Mouse (Mus musculus) splenic B cell, adult 2 months (primary cell): ENCODE measurements around the gene Actn1.
A peak's percentile ranks its signal among the peaks of the same experiment; 100 is the strongest.

Source experiments
- DNase-seq: peaks from one replicate; pipeline ENCODE4 v3.0.0-alpha.2; 2011; ENCODE audit warnings: low read depth, low spot score
- H3K27me3 ChIP-seq: 2 replicates; pipeline ENCODE4 v1.6.1; 2012; ENCODE audit warnings: mild to moderate bottlenecking, low read length, moderate library complexity, mixed read lengths; ENCODE audit not compliant: control insufficient read depth, poor library complexity, insufficient read depth, severe bottlenecking
- H3K36me3 ChIP-seq: 2 replicates; pipeline ENCODE4 v1.6.1; 2012; ENCODE audit warnings: mild to moderate bottlenecking, low read length, moderate library complexity, mixed read lengths; ENCODE audit not compliant: control insufficient read depth, poor library complexity, insufficient read depth, severe bottlenecking

The Actn1 gene

DNA sequence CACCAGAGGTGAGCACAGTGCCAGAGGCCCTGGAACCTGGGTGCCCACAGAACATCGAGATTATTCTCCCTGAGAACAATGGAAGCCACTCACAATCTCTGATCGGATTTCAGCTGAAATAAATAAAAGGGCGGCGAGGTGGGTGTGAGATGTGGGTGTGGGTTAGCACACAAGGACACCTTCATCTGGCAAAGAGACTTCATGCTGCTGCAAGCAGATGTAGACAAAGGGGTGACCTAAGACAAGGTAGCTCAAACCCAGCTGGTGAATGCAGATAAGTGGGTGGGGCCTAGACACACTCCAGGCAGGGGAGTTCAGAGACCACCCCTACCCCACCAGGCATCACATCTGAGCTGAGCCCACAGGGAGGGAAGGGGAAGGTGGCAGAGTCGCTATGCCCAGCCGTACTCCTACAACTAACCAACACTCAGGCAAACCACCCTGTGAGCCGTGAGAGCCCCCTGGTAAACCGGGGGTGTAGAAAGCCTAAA is 35.9 kb downstream of the Actn1 start:
- DNase-seq: no peak

DNA sequence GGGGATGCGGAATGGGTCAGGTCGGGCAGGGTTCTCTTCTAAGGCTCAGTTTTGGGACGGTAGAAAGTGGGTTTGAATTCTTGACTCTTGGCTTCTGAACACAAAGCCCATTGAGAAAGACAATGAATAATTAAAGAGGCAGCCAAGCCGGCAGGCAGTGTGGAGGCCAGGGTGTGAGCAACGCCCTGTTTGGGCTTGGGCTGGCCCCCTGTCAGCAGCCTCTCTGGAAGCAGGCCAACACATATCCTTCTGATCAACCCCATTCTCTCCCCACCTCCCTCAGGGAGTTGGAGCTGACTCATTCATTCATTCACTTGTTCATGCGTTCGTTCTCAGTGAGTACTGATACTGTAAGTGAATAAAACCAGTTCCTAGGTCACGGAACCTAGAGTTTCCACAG is 36.7 kb downstream of the Actn1 start:
- DNase-seq: no peak
- no peaks in the 10 kb centered on the region for H3K36me3 ChIP-seq
- no peaks in the 10 kb centered on the region for H3K27me3 ChIP-seq

More for the DNA sequence above, 35.9 kb downstream of the Actn1 start:
- Histone ChIP-seq H3K36me3 (no peaks in the 10 kb centered on the region), H3K27me3 (no peaks in the 10 kb centered on the region)

DNA sequence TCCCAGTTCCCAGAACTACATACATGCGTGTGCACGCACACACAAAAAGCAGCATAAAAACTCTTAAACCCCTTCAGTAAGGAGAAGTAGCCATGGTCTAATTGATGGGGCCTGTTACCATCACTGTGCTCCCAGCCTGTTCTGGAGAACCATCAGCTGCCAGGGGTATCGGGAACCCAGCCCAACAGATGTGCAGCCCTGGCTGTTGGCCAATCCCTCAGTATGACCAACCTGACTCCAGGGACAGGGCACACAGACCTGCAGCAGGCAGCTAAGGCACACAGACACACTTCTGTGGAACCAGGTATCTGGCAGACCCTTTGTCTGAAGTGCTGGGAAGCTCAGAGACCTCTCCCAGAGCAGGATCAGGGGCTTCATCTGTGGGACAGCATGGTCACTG is 37.7 kb downstream of the Actn1 start:
- DNase-seq: no peak
- no peaks in the 10 kb centered on the region for H3K36me3 ChIP-seq
- H3K27me3 ChIP-seq: no peaks in the 10 kb centered on the region

DNA sequence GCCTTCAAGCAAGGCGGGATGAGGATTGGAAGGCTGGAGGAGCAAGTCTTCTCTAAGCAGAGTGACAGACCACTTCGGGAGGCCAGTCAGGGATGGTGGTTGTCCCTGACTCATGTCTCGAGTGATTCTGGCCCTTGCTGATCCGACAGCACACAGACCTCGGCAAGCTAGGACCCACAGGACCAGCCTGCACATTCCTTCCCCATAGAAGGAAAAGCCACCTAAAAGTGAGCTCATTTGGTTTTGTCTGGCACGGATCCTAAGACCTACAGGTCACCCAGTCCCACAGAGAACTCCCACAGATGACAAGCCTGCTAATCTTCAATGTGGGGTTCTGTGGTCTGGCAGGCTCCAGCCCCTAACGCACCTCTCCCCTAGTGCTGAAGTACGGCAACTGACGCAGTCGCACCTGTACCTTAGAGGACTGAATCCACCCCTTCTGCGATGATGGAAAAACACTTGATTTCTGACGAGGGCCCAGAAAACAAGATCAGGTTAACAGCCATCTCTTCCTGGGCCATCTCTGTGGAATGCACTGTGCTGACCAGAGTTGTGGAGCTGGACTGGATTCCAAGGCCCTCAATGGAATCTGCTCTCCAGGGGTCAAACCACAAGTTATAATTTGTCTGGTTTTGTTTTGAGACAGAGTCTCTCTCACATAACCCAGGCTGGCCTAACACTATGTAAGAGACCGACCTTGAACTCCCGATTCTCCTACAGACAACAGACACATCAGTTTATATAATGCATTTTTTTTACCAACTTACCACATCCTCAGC is 39.7 kb downstream of the Actn1 start:
- Histone ChIP-seq H3K36me3 (no peaks in the 10 kb centered on the region), H3K27me3 (no peaks in the 10 kb centered on the region)
- DNase-seq: no peak

DNA sequence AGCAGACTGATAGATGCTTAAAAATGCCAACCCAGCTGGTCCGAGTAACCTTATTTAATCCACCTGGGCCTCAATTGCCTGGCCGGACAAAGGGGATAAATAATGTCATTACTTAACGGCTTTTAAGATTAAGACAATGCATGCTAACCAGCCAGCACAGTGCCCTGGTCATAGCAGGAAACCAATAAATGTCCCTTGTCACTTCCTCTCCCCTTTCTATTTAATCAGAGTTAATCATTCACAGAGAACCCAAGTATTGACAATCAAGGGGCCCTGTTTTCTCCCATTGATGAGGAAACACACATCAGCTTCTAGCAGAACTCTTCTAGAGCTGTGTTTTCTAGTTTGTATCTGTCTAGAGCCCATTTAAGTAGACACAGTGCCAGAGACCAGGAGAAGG is 41.4 kb downstream of the Actn1 start:
- Histone ChIP-seq H3K36me3 (no peaks in the 10 kb centered on the region), H3K27me3 (no peaks in the 10 kb centered on the region)
- DNase-seq: no peak

DNA sequence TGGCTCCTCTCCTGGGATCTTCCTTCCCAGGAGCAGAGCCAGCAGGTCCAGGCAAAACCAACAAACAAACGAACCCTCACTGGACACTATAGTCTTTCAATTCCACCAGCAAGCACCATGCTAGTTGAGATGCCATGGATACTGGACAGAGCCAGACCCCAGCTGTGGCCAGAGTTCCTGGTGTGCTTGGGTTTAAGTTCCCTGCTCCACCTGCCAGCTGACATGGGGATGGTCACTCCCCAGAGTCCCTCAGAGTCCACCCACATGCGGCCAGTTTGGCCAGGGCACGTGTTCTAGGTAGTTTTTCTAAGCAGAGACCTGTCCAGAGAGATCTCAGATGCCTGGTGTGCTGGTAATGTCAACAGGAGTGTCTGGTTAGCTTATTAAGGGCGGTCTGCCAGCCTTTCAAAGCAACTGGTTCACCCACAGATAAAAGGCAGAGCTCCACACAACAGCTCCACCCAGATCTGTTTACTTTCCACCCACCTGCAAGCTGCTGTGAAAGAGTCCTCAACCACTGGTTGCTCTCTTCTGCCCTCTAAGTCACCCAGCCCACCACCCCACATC is 42.0 kb downstream of the Actn1 start:
- DNase-seq: no peak
- H3K27me3 ChIP-seq: no peaks in the 10 kb centered on the region
- no peaks in the 10 kb centered on the region for H3K36me3 ChIP-seq

DNA sequence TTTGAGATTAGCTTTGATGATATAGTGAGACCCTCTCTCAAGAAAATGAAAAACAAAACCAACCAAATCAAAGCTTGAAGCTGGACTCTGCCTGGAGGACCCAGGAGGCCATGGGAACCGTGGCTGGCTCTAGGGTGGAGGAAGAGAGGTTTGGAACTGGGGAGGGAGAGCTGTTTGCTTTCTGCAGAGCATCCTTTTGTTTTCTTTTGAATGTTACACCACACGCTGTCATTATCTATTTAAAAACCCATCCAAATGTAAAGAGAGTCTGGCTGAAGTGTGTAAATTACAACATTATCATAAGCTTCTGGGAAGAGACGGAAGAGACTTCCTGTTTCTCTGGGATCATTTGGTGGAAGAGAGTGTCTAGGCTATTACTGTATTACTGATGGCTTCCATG is 43.1 kb downstream of the Actn1 start:
- DNase-seq: no peak
- Histone ChIP-seq H3K36me3 (no peaks in the 10 kb centered on the region), H3K27me3 (no peaks in the 10 kb centered on the region)

DNA sequence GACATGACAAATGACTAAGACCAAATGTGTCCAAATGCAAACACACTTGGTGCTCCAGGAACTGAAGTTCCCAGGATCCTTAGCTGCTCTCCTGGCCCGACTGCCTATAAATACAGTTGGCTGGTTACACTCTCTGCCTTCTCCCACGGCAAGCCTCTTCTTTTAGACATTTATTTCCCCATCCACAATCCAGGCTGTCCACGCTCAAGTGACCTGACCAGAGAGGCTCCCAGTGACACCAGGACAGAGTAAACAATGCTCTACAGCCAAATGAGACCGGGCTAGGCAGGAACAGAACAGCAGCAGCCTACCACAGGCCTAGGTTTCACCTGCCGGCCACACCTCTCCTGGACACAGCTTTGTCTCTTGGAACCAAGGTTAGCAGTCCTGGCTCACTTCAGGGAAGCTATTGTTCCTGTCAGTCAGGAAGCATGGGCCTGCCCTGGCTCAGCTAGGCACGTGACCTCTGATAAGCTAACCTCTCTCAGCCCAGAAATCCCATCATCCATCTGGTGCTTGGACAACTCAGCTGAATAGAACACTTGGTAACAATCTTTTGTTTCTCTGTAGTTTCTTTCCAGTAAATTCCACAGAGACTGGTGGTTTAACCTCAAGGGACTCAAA is 43.8 kb downstream of the Actn1 start:
- Histone ChIP-seq H3K36me3 (no peaks in the 10 kb centered on the region), H3K27me3 (no peaks in the 10 kb centered on the region)
- no peak for DNase-seq

DNA sequence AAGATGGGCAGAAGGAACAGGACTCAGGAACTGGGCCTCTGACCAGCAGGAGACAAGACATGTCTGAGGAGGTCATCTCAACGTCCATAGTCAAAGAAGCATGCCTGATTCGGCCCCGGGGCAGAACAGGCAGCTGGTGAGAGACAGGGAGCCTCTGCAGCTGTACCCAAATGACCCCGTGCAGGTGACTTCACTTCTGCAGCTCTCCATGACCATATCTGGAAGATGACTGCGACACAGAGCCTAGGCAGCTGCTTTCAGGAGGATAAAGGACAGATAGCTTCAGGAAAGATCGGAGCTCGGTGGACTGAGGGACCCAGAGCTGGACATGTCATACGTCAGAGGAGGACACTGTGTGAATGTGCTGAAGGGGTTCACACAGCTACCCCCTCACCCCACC is 46.4 kb downstream of the Actn1 start:
- H3K27me3 ChIP-seq: no peaks in the 10 kb centered on the region
- no peaks in the 10 kb centered on the region for H3K36me3 ChIP-seq
- no peak for DNase-seq

DNA sequence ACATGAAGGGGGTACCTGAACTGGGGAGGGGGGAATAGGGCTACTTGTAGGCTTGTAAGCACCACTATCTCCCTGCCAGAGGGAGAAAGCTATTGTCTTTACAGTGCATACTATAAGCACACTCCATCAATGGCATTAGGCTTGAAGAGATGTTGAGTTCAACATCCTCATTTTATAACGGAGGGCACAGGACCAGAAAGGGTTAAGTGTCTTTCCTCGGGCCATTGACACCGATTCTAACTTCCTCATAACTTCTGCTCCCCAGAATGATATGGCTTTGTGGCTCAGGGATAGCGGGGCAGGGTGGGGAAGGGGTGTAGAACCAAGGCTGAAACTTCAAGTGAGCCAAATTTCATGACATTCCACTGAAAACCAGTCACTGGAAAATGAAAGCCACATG is 46.9 kb downstream of the Actn1 start:
- Histone ChIP-seq H3K36me3 (no peaks in the 10 kb centered on the region), H3K27me3 (no peaks in the 10 kb centered on the region)

DNA sequence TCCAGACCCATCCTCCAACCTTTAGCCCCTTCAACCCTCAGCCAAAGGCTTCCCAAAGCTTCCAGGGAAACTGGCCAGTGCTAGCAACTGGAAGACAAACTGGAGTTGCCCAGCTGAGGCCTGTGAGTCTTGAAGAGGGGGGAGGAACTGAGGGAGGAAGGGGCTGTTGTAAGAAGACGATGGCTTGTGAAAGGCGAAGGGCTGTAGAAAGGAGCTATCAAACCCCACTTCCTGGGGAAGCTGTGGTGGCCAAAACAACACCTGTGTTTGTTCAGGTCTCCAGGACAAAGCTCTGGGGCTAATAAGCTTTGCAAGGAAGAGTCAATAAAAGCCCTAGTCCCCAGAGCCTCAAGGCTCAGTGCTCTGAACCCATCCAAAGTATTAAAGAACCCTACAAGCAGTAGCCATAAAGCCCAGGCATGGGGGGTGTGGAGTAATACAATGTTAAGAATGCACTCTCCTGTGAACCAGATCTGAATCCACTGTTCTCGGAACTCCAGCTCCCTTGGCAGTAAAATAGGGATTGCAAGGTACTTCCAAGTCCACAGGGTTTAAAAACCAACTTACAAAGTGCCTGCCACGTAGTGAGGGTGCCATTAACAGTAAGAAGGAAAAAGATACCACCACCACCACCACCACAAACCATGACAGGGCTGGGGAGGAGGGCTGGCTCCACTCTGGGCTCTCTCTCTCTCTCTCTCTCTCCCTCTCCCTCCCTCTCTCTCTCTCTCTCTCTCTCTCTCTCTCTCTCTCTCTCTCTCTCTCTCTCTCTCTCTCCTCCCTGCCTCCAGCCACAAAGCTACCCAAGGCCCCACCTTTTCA is 49.2 kb downstream of the Actn1 start:
- no peak for DNase-seq
- Histone ChIP-seq H3K36me3 (no peaks in the 10 kb centered on the region), H3K27me3 (no peaks in the 10 kb centered on the region)

More for the DNA sequence above, 46.9 kb downstream of the Actn1 start:
- DNase-seq: peak; percentile 22

DNA sequence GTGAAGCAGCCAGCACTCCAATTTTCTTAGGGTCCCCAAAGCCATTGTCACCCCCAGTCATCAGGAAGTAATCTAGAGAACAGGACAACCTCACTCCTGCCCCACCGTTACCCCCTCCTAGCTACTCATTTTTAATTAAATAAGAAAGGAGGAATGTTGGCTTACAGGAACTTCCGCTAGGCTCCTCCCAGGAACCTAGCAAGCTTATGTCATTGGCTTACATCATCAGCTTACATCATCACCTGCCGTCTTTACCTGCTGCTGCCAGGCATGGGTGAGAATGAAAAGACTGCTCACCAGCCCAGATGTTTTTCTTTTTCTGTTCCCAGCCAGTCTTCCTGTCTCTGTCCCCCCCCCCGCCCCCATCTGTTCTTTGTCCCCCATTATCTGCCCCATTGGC is 50.3 kb downstream of the Actn1 start:
- DNase-seq: no peak
- Histone ChIP-seq H3K36me3 (no peaks in the 10 kb centered on the region), H3K27me3 (no peaks in the 10 kb centered on the region)

DNA sequence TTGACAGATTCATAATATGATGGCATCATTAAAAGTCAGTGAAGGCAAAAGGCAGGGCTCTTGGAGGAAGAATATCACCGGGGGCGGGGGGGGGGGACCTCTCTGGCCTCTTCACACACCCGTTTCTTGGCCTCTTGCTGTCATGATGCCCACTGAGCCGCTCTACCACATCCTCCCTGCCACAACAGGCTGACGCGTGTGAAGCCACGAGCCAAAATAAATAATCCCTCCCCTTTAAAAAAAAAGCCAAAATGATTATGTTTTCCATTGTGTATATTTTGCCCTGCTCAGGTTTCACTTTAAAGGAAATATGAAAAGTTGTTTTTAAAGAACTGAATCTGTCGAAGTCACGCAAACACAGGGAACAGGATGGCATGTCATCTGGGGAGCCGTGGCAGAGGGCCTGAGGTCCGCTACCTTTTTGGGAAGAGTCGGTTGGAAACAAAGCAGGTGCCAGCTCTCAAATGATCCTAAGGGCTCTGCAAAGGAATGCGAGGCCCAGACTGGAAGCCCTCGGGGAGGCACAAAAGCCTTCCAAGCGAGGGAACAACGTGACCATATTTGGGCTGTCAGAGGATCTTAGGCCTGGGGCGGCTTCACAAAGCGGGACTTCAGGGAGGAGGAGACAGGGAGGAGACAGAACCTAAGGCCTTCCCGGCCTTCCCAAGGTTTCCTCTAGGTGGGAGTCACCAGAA is 51.9 kb downstream of the Actn1 start:
- no peaks in the 10 kb centered on the region for H3K36me3 ChIP-seq
- no peak for DNase-seq
- no peaks in the 10 kb centered on the region for H3K27me3 ChIP-seq

DNA sequence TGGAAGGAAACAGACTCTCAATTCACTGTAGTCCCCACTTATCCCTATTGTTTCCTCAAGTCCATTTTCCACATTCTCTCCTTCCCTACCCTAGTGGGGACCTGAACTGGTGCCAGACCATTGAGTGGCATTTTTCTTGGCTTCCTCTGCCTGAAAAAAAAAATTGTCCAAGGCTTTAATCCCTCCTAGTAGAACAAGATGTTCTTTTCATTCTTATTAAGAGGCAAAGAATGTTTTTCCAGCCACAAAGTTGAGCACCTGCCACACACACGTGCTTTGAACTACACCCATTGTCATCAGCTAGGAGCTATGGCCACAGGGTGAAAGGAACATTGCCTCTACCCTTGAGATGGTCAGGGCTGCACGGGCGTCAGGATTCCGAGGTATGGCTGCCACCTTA is 56.9 kb downstream of the Actn1 start:
- no peak for DNase-seq
- no peaks in the 10 kb centered on the region for H3K36me3 ChIP-seq
- no peaks in the 10 kb centered on the region for H3K27me3 ChIP-seq
